In the genomic region with DNA sequence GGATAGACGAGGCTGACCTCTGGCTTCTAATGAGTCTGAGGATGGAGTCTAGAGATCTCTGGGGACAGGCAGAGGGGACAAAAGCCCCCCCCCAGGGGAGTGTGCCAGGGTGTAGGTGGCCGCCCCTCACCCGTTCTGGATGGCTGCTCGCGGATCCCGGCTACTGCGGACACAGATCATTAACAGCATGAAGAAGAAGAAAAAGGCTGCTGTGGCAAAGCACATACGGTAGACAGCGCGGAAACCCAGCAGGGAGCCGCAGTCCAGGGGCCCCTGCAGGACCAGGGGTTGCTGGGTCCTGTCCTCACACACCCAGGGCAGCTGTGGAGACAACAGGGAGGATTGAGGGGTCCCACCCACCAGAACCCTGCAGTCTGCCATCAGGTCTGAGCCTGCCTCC, we compare ENCODE assay signal across 22 mouse cellular contexts. TPM values are rescaled to one million over a fixed set of nuclear protein-coding genes. Genes with fewer than 3 reads are reported as not detected.
DNase-seq lines count a peak whose midpoint lies in the region; ATAC-seq and TF ChIP-seq lines count a peak whose summit lies in the region.
"Had no signal": no experiment of that assay in that cellular context is flagged by ENCODE, and none has a peak within 500 bp of the region (broad histone marks: within the 10 kb centered on the region; RNA-seq: fewer than 3 reads in every experiment).

No protein-coding gene starts in this region.

- 0 out of 2 replicates have a peak overlapping the region, but pooled peaks have one; percentile 20 for H3K9ac ChIP-seq in heart, embryonic 12.5 days
- H3K9ac ChIP-seq in kidney, embryonic 16.5 days (replicated peaks; ENCODE audit: low read length): peak overlapping the region; percentile 24; the same call in 1 of the 2 replicates
- H3K9ac ChIP-seq: limb, embryonic 12.5 days; liver, embryonic 14.5 days had no signal

- no peak for TF ChIP-seq CTCF in testis, adult 2 months (IDR thresholded peaks at IDR 0.05; ENCODE audit: control insufficient read depth, insufficient read depth, insufficient replicate concordance, low read depth, low read length)

- H3K9me3 ChIP-seq in heart, embryonic 12.5 days (replicated peaks): no peaks in the 10 kb centered on the region
- 0 out of 2 replicates have a peak, but pooled peaks cover 3% of the 10 kb centered on the region for H3K9me3 ChIP-seq in kidney, embryonic 16.5 days (ENCODE audit: low read length)
- H3K9me3 ChIP-seq: G1E; limb, embryonic 12.5 days had no signal

- no peaks in the 10 kb centered on the region for H3K36me3 ChIP-seq in heart, embryonic 12.5 days
- H3K36me3 ChIP-seq in kidney, embryonic 16.5 days (ENCODE audit: insufficient read depth, low read length): 0 out of 2 replicates have a peak, but pooled peaks cover 5% of the 10 kb centered on the region
- no peaks in the 10 kb centered on the region for H3K36me3 ChIP-seq in testis, adult 2 months (ENCODE audit: control insufficient read depth, insufficient read depth, low read length)
- H3K36me3 ChIP-seq: G1E had no signal

- ATAC-seq in heart, embryonic 12.5 days (ENCODE audit: insufficient number of reproducible peaks, low FRiP score): no peak
- peak; percentile 55 for ATAC-seq in kidney, embryonic 16.5 days (ENCODE audit: low FRiP score, low TSS enrichment)
- ATAC-seq: inflammation-experienced regulatory T-cells, adult 6 months had no signal

- H3K27me3 ChIP-seq in heart, embryonic 12.5 days (replicated peaks): peaks cover 64% of the 10 kb centered on the region
- H3K27me3 ChIP-seq in kidney, embryonic 16.5 days (ENCODE audit: insufficient read depth, low read length): no peaks in the 10 kb centered on the region
- no peaks in the 10 kb centered on the region for H3K27me3 ChIP-seq in testis, adult 2 months (ENCODE audit: control insufficient read depth, insufficient read depth, low read length)

- no peak for TF ChIP-seq POLR2A in testis, adult 2 months (IDR thresholded peaks at IDR 0.05; ENCODE audit: control insufficient read depth, low read depth, low read length)

- WGBS in heart, embryonic 12.5 days: 36% methylated on average over 11 of the region's 11 CpGs
- 11% methylated on average over 11 of the region's 11 CpGs for WGBS in kidney, embryonic 16.5 days

- no peak overlapping the region for H3K4me3 ChIP-seq in heart, embryonic 12.5 days
- H3K4me3 ChIP-seq in kidney, embryonic 16.5 days (ENCODE audit: low read length): no peak overlapping the region
- peak overlapping the region; percentile 38 for H3K4me3 ChIP-seq in testis, adult 2 months (ENCODE audit: control insufficient read depth, low read depth, low read length)
- H3K4me3 ChIP-seq: limb, embryonic 12.5 days had no signal

- H3K4me2 ChIP-seq in heart, embryonic 12.5 days: peak overlapping the region; percentile 6; the same call in 1 of the 2 replicates
- peak overlapping the region; percentile 40 for H3K4me2 ChIP-seq in kidney, embryonic 16.5 days (replicated peaks; ENCODE audit: low read depth, low read length)
- H3K4me2 ChIP-seq: limb, embryonic 12.5 days had no signal

- intact Hi-C loops in heart, postnatal 25 days (cut with DNase I): loop anchor here (1.0 kb wide), 1 partner anchor 28 kb away; no protein-coding TSS in a partner anchor

- DNase-seq in heart, postnatal 25 days (ENCODE audit: low spot score): no peak
- DNase-seq in kidney, postnatal 10 days: no peak
- no peak for DNase-seq in testis, postnatal 10 days (ENCODE audit: low spot score)
- no peak for DNase-seq in ovary, postnatal 14 days (ENCODE audit: low spot score)
- no peak for DNase-seq in layer of hippocampus, adult 9-11 months

- H3K27ac ChIP-seq in heart, embryonic 12.5 days (ENCODE audit: poor library complexity, severe bottlenecking): no peak overlapping the region
- H3K27ac ChIP-seq in kidney, embryonic 16.5 days (ENCODE audit: low read length): no peak overlapping the region
- H3K27ac ChIP-seq in testis, adult 2 months (ENCODE audit: control insufficient read depth, insufficient read depth, low read depth, low read length): no peak overlapping the region
- H3K27ac ChIP-seq: limb, embryonic 12.5 days; liver, embryonic 14.5 days had no signal

- H3K4me1 ChIP-seq in heart, embryonic 12.5 days (replicated peaks): peaks cover 8% of the 10 kb centered on the region; the same call in 1 of the 2 replicates
- H3K4me1 ChIP-seq in kidney, embryonic 16.5 days (ENCODE audit: insufficient read depth, low read length): peaks cover 18% of the 10 kb centered on the region
- H3K4me1 ChIP-seq in testis, adult 2 months (ENCODE audit: control insufficient read depth, insufficient read depth, low read length): peaks cover 7% of the 10 kb centered on the region

RNA-seq across cellular contexts. Expression of a gene that starts 14.9 kb away (rescaled TPM):
- 13.6 and 14.1 TPM in 2 replicates for polyA plus RNA-seq in heart, embryonic 12.5 days (2016; fragmentation: Nextera tagmentation; extraction: Ambion mirVana)
- 1 to 10 TPM; 2.2 to 3.0 TPM for total RNA-seq in heart, postnatal 25 days (2021)
- 58.6 and 65.0 TPM in 2 replicates for polyA plus RNA-seq in kidney, embryonic 16.5 days (2015; fragmentation: Nextera tagmentation; extraction: Ambion mirVana)
- polyA plus RNA-seq in testis, adult 2 months (2012; rRNA removed): 23.7 and 24.1 TPM in 2 replicates
- total RNA-seq: G1E had no signal
- polyA plus RNA-seq: G1E had no signal

RNA-seq across cellular contexts. Expression of a gene that starts 41.9 kb away (rescaled TPM):
- polyA plus RNA-seq in heart, embryonic 12.5 days (2016; fragmentation: Nextera tagmentation; extraction: Ambion mirVana): not detected in 2 replicates
- total RNA-seq in heart, postnatal 25 days (2021): not detected
- polyA plus RNA-seq in kidney, embryonic 16.5 days (2015; fragmentation: Nextera tagmentation; extraction: Ambion mirVana): 1.2 and 2.6 TPM in 2 replicates
- 0.05 TPM in 1 of 2 replicates, not detected in the other for polyA plus RNA-seq in testis, adult 2 months (2012; rRNA removed)
- total RNA-seq: adrenal gland, adult 18-20 months; gastrocnemius, postnatal 14 days; left cerebral cortex, adult 18-20 months; megakaryocyte, adult 5-6 weeks had no signal
- polyA plus RNA-seq: cortical plate, adult 2 months; frontal cortex, adult 2 months; G1E; heart, embryonic 14.5 days; inflammation-experienced regulatory T-cells, adult 6 months; large intestine, adult 2 months; limb, embryonic 12.5 days; liver, embryonic 14.5 days; lung, postnatal 0 days had no signal

RNA-seq across cellular contexts. Expression of a gene that starts 44.3 kb away (rescaled TPM):
- 762 and 794 TPM in 2 replicates for polyA plus RNA-seq in heart, embryonic 12.5 days (2016; fragmentation: Nextera tagmentation; extraction: Ambion mirVana)
- 1,000 to 10,000 TPM; 5,192 to 5,215 TPM for total RNA-seq in heart, postnatal 25 days (2021)
- 136 and 161 TPM in 2 replicates for polyA plus RNA-seq in kidney, embryonic 16.5 days (2015; fragmentation: Nextera tagmentation; extraction: Ambion mirVana)
- 127 and 192 TPM in 2 replicates for polyA plus RNA-seq in testis, adult 2 months (2012; rRNA removed)
- total RNA-seq: G1E had no signal
- polyA plus RNA-seq: G1E had no signal

RNA-seq across cellular contexts. Expression of a gene that starts 44.3 kb away (rescaled TPM):
- polyA plus RNA-seq in heart, embryonic 12.5 days (2016; fragmentation: Nextera tagmentation; extraction: Ambion mirVana): 0.88 and 1.5 TPM in 2 replicates
- total RNA-seq in heart, postnatal 25 days (2021): under 1 TPM in 1 of 2 experiments, not detected in 1; 0.75 TPM
- 0.57 TPM in 1 of 2 replicates, not detected in the other for polyA plus RNA-seq in kidney, embryonic 16.5 days (2015; fragmentation: Nextera tagmentation; extraction: Ambion mirVana)
- not detected in 2 replicates for polyA plus RNA-seq in testis, adult 2 months (2012; rRNA removed)
- total RNA-seq: adrenal gland, adult 18-20 months; G1E; gastrocnemius, postnatal 14 days; megakaryocyte, adult 5-6 weeks had no signal
- polyA plus RNA-seq: G1E; inflammation-experienced regulatory T-cells, adult 6 months; limb, embryonic 12.5 days; thymus, adult 2 months had no signal
